Mouse (Mus musculus) olfactory bulb, adult 2 months (tissue): ENCODE measurements around the gene Lrp6. TPM values are rescaled to one million over a fixed set of nuclear protein-coding genes. Genes with fewer than 3 reads are reported as not detected.

ENCODE experiments used
- H3K27ac ChIP-seq: fragments of 200-500 bp; 2 replicates; pipeline ENCODE4 v1.5.1; 2012; ENCODE audit warnings: low read depth, low read length; ENCODE audit not compliant: insufficient read depth
- H3K4me1 ChIP-seq: fragments of 200-500 bp; 2 replicates; pipeline ENCODE4 v1.6.1; 2012; ENCODE audit warnings: low read length; ENCODE audit not compliant: control insufficient read depth, insufficient read depth
- H3K4me3 ChIP-seq: fragments of 200-500 bp; 2 replicates; pipeline ENCODE4 v1.5.1; 2012; ENCODE audit warnings: mild to moderate bottlenecking, low read depth, low read length, moderate library complexity; ENCODE audit not compliant: insufficient read depth
- CTCF ChIP-seq: fragments of 200-500 bp; IDR thresholded peaks from 2 replicates; pipeline ENCODE4 v1.5.1; 2012; ENCODE audit warnings: low read depth, mild to moderate bottlenecking, low read length, moderate library complexity; ENCODE audit not compliant: insufficient read depth
- POLR2A ChIP-seq: fragments of 200-500 bp; IDR thresholded peaks from 2 replicates; pipeline ENCODE4 v1.6.1; 2012; ENCODE audit warnings: mild to moderate bottlenecking, low read depth, low read length, moderate library complexity; ENCODE audit not compliant: insufficient read depth
- WGBS: fragments of 180-500 bp; shearing (Covaris S2); methylation state at CpG from one replicate; pipeline ENCODE4 v1.1.7; 2018; 5-methylcytosine and 5-hydroxymethylcytosine counted together
- polyA plus RNA-seq: library from polyadenylated mRNA; stranded (reverse); fragments of >200 nt; gene quantifications from 2 replicates; pipeline ENCODE4 v1.2.4, GENCODE M21; 2012; ENCODE audit warnings: low replicate concordance; ENCODE audit not compliant: missing spikeins, insufficient read depth, insufficient read length

Lrp6 gene
- polyA plus RNA-seq, 1 experiment: 154 TPM

GRCm38 (mm10) chr6:134558546-134559129 is 8.1 kb downstream of the Lrp6 start:
- peaks cover 5% of the 10 kb centered on the region; the same call in 1 of the 2 replicates for H3K4me1 ChIP-seq
- H3K27ac ChIP-seq: no peak overlapping the region
- TF ChIP-seq POLR2A (no peak), CTCF (no peak)
- WGBS: 28% methylated on average over 8 of the region's 8 CpGs
- H3K4me3 ChIP-seq: no peak overlapping the region

GRCm38 (mm10) chr6:134557043-134557442 is 9.7 kb downstream of the Lrp6 start:
- TF ChIP-seq CTCF: no peak
- no peak overlapping the region for H3K4me3 ChIP-seq
- peaks cover 5% of the 10 kb centered on the region; the same call in 1 of the 2 replicates for H3K4me1 ChIP-seq
- 80% methylated on average over 1 of the region's 1 CpGs for WGBS
- no peak overlapping the region for H3K27ac ChIP-seq

GRCm38 (mm10) chr6:134556185-134556950 is 10.4 kb downstream of the Lrp6 start:
- no peak for TF ChIP-seq POLR2A
- TF ChIP-seq CTCF: no peak
- no peak overlapping the region for H3K27ac ChIP-seq
- peaks cover 2% of the 10 kb centered on the region; the same call in 1 of the 2 replicates for H3K4me1 ChIP-seq
- H3K4me3 ChIP-seq: no peak overlapping the region
- 71% methylated on average over 7 of the region's 7 CpGs for WGBS

GRCm38 (mm10) chr6:134555178-134555577 is 11.6 kb downstream of the Lrp6 start:
- Histone ChIP-seq H3K27ac (no peak overlapping the region), H3K4me3 (no peak overlapping the region), H3K4me1 (peaks cover 2% of the 10 kb centered on the region; the same call in 1 of the 2 replicates)
- 51% methylated on average over 3 of the region's 3 CpGs for WGBS
- TF ChIP-seq CTCF: no peak
- TF ChIP-seq POLR2A: no peak

- 64% methylated on average over 4 of the region's 4 CpGs for WGBS
- Histone ChIP-seq H3K4me3 (no peak overlapping the region), H3K27ac (no peak overlapping the region), H3K4me1 (peaks cover 2% of the 10 kb centered on the region; the same call in 1 of the 2 replicates)
- TF ChIP-seq POLR2A (no peak), CTCF (no peak)
Measured at GRCm38 (mm10) chr6:134554230-134554629, 12.5 kb downstream of the Lrp6 start.

GRCm38 (mm10) chr6:134551007-134551406 is 15.8 kb downstream of the Lrp6 start:
- H3K4me1 ChIP-seq: peaks cover 6% of the 10 kb centered on the region; the same call in 1 of the 2 replicates
- TF ChIP-seq POLR2A: no peak
- no peak for TF ChIP-seq CTCF
- no peak overlapping the region for H3K27ac ChIP-seq
- H3K4me3 ChIP-seq: no peak overlapping the region
- WGBS: 40% methylated on average over 1 of the region's 1 CpGs

- H3K27ac ChIP-seq: no peak overlapping the region
- TF ChIP-seq POLR2A: no peak
- no peak for TF ChIP-seq CTCF
- peaks cover 7% of the 10 kb centered on the region; the same call in 1 of the 2 replicates for H3K4me1 ChIP-seq
- no peak overlapping the region for H3K4me3 ChIP-seq
- 92% methylated on average over 1 of the region's 1 CpGs for WGBS
Measured at GRCm38 (mm10) chr6:134550396-134550795, 16.4 kb downstream of the Lrp6 start.

GRCm38 (mm10) chr6:134544843-134545242 is 21.9 kb downstream of the Lrp6 start:
- Histone ChIP-seq H3K27ac (no peak overlapping the region), H3K4me3 (no peak overlapping the region), H3K4me1 (peaks cover 12% of the 10 kb centered on the region)
- TF ChIP-seq POLR2A: no peak
- TF ChIP-seq CTCF: no peak
- WGBS: 74% methylated on average over 3 of the region's 3 CpGs

GRCm38 (mm10) chr6:134544093-134544492 is 22.7 kb downstream of the Lrp6 start:
- TF ChIP-seq CTCF: no peak
- no peak for TF ChIP-seq POLR2A
- WGBS: 19% methylated on average over 2 of the region's 2 CpGs
- H3K4me3 ChIP-seq: no peak overlapping the region
- H3K4me1 ChIP-seq: peaks cover 12% of the 10 kb centered on the region
- no peak overlapping the region for H3K27ac ChIP-seq
